Mouse (Mus musculus): Measurements from ENCODE around the gene 4933411K16Rik.
"Not testable (repeated sequence)": the region's sequence is repeated elsewhere in the genome, so short reads cannot be mapped to it uniquely, and the experiment has no call there.

4933411K16Rik gene

DNA sequence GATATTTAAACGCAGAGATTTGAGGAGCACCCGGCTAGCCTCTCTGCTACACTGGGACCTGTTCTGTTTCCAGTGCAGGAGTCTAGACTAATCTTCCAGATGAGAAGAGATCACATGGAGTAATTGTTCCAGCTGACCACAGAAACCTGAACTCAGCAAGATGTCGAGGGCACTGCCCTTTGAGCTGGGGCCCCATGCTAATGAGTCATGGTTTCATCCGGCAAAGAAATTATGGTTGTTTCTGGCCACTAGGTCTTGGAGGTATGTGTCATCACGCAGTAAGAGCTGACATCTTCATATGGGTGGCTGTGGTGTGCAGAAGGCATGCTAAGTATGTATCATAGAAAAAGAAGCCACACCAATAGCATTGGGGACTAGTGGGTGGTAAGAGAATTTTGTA is 27.9 kb downstream of the 4933411K16Rik start:
- DNase-seq = no peak

DNA sequence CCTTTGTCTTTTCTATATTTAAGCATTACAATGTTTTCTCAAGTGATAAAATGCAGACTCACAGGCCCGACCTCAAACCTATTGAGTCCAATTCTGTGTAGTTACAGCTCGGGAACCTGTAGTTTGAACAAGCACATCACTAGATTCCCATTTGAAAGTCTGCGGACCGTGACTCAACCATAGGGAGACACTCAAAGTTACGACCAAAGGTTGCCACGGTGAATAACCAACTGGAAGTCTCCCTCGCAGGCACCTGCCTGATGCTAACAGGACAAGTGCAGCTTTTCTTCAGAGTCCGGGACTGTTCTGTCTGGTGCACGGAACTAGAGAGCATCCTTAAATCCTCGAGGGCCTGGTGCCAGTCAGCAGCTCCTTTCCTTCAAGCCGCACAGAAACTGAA is 28.4 kb downstream of the 4933411K16Rik start:
- no peak for DNase-seq

DNA sequence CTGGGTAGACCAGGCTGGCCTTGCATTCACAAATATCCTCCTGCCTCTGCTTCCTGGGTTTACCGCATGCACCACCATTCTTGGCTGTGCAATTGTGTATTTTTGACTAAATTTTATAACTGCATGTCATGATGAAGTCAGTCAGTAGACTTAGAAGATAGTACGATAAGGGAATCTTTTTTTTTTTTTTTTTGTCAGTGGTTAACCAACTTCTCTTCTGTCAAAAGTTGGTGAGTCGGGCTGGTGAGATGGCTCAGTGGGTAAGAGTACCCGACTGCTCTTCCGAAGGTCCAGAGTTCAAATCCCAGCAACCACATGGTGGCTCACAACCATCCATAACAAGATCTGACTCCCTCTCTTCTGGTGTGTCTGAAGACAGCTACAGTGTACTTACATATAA is 29.6 kb downstream of the 4933411K16Rik start:
- not testable (repeated sequence) for DNase-seq

DNA sequence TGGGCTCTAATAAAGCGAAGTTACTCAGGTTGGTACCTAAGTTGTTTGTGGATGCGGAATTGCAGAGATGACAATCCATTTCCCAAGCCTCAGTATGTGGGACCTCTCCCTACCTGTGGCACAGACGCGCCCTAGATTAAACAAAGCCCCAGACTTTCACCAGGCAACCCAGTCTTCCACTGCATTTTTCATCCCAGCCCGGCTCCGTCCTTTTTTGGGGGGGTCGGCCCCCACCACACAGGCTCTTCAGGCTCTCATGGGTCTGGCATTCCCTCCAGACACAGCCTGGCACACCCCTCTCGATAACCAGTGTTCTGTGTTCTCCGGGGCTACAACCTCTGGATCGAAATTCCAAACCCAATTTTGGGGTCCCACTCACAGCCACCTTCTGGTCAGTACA is 33.6 kb downstream of the 4933411K16Rik start:
- peak in 1 of 2 experiments; percentile 5 for DNase-seq

DNA sequence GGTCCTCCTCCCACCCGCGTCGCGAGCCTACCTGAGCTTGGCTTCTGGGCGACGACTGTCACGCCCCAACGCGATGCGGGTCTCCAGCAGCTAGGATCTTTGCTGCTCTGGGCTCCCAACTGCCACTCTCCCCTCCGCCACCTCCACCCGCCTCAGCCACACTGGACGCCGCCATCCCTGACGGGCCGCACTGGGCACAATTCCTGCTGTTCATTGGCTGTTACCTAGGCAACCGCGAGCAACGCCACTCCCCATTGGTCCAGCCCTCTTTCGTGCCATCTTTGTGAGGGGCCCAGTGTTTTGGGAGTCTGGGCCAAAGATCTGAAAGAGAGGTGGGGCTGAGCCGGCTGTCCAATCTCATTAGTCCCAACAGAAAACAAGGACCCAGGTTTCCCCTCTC is 34.1 kb downstream of the 4933411K16Rik start, which contains the start of gene Morn4:
Gene Morn4, minus strand, starts transcription at position 192 of the 400 bp plus-strand sequence.
- peak; percentile 56 to 63 for DNase-seq

DNA sequence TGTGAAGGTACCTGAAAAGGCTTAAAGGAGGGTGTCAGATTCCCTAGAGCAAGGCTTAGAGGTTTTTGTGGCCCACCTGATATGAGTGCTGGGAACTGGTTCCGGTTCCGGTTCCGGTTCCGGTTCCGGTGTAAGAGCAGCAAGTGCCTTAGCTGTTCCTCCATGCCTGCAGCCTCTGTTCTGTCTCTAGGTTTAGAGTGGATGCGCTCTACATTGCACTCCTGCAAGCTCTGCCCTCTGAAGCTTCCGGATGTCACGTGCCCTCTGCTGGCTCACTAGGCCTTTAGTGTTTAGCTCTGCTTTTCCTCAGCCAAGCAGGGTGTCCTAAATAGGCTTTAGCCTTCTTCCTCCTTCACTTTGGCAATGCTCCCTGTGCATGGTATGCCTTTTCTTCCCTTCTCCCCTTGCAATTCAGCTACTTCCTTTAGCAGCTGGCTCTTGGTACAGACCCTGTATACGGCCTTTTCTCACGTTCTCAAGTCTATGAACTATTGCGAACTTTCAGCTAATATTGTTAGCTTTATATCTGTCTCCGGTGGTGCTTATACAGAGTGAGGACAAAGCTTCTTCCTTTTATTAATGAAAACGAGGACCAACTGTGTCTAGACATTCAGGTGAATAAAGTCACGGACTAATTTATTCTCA is 37.2 kb downstream of the 4933411K16Rik start:
- DNase-seq = peak; percentile 75

DNA sequence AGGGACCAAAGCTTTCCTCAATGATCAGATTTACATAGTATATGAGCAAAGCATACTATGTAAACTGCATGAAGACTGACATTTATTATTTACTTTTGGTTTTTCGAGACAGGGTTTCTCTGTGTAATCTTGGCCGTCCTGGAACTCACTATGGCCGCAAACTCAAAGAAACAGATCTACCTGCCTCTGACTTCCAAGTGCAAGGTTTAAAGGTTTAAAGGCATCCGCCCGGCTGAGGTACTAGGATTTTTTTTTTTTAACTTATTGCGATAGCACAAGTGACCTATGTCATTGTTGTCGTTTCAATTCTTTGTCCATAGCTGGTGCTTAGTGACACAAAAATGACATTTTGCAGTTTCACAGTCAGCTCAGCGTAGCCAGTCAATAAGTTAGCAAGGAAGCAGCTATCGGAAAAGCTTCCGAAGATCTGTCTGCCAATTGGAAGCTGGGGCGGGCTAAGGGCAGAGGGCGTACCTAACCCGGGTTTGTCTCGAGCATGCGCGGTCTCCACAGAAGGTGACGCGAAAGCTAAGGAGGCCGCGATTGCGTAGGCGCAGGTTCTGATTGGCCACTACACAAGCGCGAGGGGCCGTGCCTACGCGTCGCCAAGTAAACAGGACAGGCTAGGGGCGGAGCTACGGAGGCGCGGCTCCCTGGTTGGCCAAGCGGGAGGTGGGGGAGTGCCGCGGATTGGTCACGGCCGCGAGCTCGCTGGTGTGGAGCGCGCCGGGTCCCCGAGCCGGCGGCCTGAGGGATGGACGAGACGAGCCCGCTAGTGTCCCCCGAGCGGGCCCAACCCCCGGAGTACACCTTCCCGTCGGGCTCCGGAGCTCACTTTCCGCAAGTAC is 37.9 kb downstream of the 4933411K16Rik start, which contains the start of gene Pi4k2a:
Gene Pi4k2a, plus strand, starts transcription at position 723 of the 848 bp plus-strand sequence.
- peak; percentile 96 to 97 for DNase-seq

DNA sequence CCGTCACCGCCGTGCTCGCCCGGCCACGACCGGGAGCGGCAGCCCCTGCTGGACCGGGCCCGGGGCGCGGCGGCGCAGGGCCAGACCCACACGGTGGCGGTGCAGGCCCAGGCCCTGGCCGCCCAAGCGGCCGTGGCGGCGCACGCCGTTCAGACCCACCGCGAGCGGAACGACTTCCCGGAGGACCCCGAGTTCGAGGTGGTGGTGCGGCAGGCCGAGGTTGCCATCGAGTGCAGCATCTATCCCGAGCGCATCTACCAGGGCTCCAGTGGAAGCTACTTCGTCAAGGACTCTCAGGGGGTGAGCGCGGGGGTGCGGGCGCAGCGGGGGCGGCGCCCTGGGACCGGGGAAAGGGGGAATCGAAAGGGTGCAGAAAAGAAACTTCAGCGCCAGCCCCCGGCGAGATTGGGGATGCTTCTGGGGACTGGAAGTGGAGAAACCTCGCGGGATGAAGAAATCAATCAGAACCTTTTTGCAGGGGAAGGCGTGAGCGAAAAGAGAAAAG is 38.6 kb downstream of the 4933411K16Rik start:
- peak in 1 of 2 experiments; percentile 59 for DNase-seq

DNA sequence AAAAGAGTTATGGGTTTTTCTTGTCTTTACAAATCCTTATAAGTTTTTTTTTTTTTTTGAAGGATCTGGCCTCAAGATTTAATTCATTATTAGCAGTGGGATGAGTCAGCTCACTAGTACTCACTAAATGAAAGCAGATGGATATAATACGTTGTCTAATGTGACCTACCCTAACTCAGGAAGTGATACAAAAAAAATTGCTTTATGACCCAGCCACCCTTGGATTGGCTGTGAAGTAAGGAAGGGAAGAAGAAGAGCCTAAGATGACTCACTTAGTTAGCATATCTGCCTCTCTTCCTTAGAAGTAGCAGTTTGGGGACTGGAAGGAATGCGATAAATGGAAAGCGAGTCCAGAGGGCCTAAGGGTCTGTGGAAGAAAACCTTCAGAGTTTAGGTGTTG is 47.4 kb downstream of the 4933411K16Rik start:
- DNase-seq = no peak

All from B cell, adult 2 months (primary cell).